Mouse (Mus musculus) brain, embryonic 14.5 days (tissue): ENCODE measurements around the gene Csrp2. TPM values are rescaled to one million over a fixed set of nuclear protein-coding genes. Genes with fewer than 3 reads are reported as not detected.

ENCODE experiments used
- DNase-seq: peaks from one replicate; pipeline ENCODE4 v3.0.0-alpha.2; 2011; ENCODE audit warnings: low read depth
- CTCF ChIP-seq: fragments of 200-500 bp; IDR thresholded peaks from 2 replicates; pipeline ENCODE4 v1.5.1; 2012; ENCODE audit warnings: inconsistent platforms, mild to moderate bottlenecking, moderate library complexity, borderline replicate concordance; ENCODE audit not compliant: insufficient read depth, insufficient read length; ENCODE audit errors: extremely low read depth
- POLR2A ChIP-seq: fragments of 200-500 bp; IDR thresholded peaks from 2 replicates; pipeline ENCODE4 v1.6.1; 2012; ENCODE audit warnings: mild to moderate bottlenecking, inconsistent platforms, borderline replicate concordance; ENCODE audit not compliant: poor library complexity, insufficient read depth, insufficient read length, severe bottlenecking; ENCODE audit errors: extremely low read depth
- polyA plus RNA-seq: library from polyadenylated mRNA; depleted of rRNA; stranded (reverse); fragments of >200 nt; gene quantifications from 2 replicates; pipeline ENCODE4 v1.2.3, GENCODE M21; 2012

Gene Csrp2
- polyA plus RNA-seq, 1 experiment = 108 TPM

DNA sequence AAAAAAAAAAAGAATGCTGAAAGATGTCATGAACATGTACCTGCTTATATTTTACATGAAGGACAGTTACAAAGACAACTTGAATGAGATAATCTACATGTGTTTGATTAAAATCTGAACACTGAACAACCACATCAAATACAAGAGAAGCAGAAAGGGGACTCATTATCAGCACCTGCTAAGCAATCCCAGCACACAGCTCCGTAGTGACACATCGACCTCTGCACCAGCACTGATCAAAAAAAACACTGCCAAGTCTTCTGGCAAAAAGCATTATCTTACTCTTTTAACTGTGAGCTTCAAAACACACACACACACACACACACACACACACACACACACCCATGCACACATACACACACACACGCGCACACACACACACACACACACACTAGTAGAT is 32.2 kb downstream of the Csrp2 start:
- no peak for TF ChIP-seq POLR2A
- TF ChIP-seq CTCF = no peak
- DNase-seq = no peak

DNA sequence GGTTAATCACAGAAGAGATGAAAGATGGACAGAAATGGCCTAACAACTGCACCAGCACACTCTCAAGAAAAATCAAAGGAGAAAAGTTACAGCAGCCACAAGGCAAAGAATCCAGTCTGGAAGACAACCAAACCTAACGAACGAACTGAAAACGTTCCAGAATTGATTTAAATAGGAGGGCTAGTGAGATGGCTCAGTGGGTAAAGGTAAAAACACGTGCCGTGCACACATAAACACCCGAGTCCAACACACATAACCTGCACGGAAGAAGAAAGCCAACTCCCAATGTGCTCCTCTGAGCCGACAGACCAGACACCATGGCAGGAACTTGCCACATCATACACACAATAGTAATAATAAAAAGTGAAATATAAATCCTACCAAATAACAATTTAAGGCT is 32.7 kb downstream of the Csrp2 start:
- no peak for DNase-seq
- TF ChIP-seq CTCF (no peak), POLR2A (no peak)

DNA sequence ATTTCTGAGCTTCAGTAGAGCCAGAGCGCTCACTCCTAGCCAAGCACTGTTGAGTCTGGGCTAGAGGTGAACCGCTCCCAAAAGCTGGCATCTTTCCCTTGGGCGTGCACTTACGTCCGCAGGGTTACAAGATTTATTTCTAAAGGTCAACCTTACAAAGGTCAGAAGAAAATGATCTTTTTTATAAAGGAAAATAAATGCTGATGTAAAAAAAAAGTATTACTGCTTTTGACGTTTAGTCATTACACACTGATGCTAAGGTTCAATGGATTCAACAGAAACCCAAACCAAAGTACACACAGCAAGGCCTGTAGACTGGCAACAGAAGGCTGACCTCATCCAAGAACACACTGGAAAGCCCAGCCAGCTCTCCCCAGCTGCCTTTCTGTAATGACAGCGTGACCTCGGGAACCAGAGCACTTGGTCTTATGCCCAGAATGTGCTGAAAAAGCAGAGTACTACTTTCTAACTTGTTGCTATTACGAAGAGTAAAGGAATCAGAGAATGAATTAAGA is 33.4 kb downstream of the Csrp2 start:
- TF ChIP-seq POLR2A = no peak
- no peak for TF ChIP-seq CTCF
- DNase-seq = peak; percentile 76

DNA sequence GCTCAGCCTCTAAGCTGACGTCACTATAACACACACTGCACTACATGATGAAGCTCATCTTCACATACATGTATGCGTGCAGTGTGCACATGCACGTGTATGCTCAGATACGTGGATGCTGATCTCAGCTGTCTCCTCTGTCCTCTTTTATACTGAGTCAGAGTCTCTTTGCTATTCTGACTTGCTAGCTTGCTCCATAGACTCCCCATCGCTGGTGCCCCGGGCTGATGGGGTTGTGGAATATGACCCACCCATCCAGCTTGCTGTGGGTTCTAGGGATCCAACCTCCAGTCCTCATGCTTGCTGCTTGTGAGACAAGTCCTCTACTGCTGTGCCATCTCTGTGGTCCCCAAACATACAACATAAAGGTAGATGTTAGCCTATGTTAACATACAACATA is 39.3 kb downstream of the Csrp2 start:
- TF ChIP-seq CTCF (no peak), POLR2A (no peak)
- no peak for DNase-seq

DNA sequence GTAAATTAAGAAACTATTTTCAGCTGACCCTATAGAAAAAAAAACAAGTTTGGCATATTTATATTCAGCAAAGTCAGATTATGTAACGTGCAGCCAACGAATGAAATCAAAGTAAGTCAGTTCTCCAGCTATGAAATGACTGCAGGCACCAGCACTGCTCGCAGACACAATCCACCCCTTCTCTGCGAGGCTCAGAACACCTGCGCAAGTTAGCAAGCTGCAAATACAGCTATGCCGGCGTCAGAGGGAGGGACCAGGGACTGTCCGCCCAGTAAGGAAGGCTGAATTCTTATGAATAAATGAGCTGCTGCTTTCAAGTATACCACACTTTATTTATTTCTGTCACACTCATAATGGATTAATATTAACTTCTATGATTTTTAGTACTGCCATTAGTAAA is 40.2 kb downstream of the Csrp2 start:
- DNase-seq = no peak
- no peak for TF ChIP-seq POLR2A
- no peak for TF ChIP-seq CTCF

DNA sequence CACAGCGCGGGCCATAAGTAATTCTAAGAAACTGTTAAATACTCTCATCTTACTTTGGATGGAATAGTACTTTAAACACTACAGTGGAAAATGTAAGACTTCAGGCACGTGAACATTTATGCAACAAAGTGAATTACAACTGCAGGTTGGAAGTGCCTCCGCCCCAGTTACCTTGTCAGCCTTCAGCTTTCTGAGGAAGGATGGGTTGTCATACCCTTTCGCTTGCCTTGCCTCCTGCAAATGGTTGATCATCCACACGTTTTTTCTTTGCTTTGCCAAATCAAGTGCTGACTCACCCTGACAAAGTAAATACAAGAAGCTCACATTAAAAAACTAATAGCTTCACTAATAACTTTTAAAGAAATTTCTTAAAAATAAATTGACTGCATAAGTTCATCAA is 41.3 kb downstream of the Csrp2 start:
- TF ChIP-seq POLR2A = no peak
- TF ChIP-seq CTCF = no peak
- no peak for DNase-seq

DNA sequence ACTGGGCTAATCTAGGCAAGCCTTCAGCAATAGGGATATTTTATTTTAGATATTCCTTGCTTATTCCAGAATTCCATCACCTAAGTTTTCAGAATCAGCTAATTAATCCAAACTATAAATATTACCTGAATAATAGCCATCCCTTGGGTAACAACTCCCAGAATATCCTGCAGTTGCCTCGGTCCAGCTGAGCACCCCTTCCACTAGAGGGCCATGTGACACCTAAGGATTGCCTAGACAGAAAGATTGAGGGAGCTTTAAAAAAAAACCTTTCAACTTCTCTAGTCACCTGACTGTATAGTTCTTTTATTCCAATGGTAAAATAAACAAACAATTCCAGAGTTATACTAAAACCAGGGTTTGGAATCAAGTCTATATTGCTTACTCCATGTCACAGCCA is 42.6 kb downstream of the Csrp2 start:
- DNase-seq = no peak
- TF ChIP-seq POLR2A (no peak), CTCF (peak; percentile 41; the same call in 1 of the 2 replicates)

DNA sequence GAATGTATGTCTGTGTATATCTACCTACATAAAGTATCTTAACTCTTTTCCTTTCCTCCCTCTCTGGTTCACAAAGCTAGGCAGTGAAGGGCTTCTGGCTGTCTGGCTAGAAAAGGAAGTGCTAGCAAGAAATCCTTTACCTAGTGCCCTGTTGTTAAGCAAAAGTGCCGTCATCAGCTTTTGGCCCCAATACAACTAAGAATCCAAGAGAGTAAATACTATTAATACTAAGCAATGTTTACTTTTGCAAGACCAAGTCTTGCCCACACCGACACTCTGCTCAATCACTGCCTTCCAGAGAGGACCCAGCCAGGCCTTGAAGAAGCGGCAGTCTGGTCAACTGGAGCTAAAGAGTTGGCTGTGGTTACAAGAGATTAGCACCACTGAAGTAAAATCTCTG is 51.5 kb downstream of the Csrp2 start:
- TF ChIP-seq CTCF (no peak), POLR2A (no peak)
- no peak for DNase-seq

DNA sequence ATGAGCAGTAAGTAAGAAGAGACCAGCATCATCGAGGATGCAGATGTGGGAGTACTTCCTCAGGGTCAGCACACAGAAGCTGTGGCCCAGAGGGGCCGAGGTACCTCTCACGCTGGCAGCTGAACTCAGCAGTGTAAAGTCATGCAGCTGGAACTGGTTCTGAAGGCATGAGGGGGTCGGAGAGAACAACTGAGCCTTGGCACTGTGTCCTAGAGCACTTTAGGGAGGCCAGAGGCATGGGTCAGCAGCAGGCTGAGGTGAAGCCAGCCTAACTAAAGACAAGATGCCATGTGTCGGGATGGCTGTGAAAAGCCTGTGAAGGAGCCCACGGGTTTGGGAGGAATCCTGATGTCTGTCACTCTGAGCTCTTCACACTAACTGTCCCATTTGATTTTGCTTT is 51.9 kb downstream of the Csrp2 start:
- no peak for TF ChIP-seq CTCF
- TF ChIP-seq POLR2A = no peak
- no peak for DNase-seq

DNA sequence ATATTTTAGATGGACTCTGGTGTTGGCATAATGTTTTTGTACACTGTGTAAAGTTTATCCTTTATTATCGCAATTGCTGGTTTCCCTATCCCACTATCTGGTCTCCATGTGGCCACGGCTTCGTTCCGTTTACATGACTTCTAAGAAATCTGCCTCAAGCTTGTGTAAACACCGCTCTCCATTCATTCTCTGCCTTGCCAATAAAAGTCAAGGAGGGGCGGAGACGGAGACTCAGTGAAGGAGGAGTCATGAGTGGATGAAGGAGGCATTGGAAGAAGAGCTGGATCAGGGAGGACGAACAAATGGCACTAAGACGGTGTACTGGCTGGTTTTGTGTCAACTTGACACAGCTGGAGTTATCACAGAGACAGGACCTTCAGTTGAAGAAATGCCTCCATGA is 52.4 kb downstream of the Csrp2 start:
- TF ChIP-seq POLR2A = no peak
- DNase-seq = no peak

DNA sequence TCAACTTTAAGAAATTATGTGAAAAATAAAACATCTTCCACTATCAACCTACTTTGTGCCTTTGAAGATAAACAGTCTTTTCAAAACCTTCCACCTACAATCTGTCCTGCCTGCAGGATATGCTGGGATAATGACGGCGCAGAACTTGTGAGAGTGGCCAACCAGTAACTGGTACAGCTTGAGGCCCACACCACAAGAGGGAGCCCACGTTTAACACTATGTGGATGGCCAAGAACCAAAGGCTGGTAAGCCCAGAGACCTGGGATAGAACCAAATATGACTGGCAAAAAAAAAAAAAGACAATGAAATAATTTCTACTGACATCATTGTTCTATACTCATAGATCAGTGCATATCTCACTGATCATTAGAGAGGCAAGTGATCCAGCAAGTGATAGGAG is 54.9 kb downstream of the Csrp2 start:
- TF ChIP-seq CTCF = peak; percentile 65; the same call in 1 of the 2 replicates
- no peak for TF ChIP-seq POLR2A
- DNase-seq = peak; percentile 83

DNA sequence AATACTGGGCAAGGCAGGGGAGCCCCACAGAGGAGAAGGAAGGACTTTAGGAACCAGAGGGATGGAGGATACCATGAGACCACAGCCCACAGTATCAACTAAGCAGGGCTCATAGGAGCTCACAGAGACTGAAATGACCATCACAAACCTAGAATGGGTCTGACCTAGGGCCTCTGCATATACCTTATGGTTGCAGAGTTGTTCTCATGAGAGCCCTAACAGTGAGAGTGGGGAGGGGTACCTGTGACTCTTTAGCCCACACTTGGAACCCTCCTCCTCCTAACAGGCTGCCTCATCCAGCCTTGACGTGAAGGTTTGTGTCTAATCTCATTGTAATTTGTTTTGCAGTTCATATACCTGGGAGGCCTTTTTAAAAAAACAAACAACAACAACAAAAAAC is 55.3 kb downstream of the Csrp2 start:
- no peak for TF ChIP-seq POLR2A
- TF ChIP-seq CTCF = no peak
- no peak for DNase-seq

DNA sequence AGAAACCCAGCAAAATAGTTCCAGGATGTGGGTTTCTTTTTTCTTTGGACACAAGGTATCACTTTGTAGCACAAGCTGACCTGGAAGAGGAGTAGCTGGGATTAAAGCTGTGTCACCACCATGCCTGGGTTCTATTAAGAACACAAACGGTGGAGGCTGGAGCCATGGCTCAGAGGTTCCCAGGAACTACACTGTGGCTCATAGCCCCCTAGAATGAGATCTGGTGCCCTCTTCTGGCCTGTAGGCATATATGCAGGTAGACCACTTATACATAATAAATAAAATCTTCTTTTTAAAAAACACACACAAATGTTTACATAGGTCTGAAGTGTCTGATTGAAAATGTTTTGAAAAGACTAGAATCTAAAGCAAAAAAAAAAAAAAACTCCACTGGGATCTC is 56.5 kb downstream of the Csrp2 start:
- TF ChIP-seq CTCF = peak; percentile 63; the same call in 1 of the 2 replicates
- TF ChIP-seq POLR2A = no peak
- peak; percentile 83 for DNase-seq
